Mouse (Mus musculus) thymus, postnatal 36 days (tissue): ENCODE measurements around the gene Pxdn.

Source experiments
- DNase-seq, 2 experiments: peaks; one replicate each; pipeline ENCODE4 v3.0.0; 2022; ENCODE audit warnings: mixed read lengths in 2 of 2

Pxdn gene

GRCm38 (mm10) chr12:29954464-29954863, 17.1 kb downstream of the Pxdn start:
- no peak for DNase-seq

DNA sequence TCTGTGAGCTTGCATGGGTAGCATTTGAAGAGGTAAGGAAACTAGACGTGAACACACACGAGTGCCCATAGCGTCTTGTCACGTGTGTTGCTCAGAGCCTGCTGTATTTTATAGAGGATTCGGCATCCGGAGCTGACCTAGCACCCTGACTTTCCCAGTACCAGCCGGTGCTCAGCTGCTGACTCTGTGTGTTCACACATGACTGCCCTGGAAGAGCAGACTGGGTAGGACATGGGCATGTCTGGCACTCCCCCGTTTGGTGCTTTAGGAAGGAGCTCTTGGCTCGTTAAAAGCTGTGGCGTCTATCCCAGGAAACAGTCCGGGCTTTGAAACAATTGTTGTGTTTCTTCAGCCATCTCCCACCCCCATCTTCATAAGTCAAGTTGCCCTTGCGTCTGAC, 19.6 kb downstream of the Pxdn start:
- DNase-seq = no peak

DNA sequence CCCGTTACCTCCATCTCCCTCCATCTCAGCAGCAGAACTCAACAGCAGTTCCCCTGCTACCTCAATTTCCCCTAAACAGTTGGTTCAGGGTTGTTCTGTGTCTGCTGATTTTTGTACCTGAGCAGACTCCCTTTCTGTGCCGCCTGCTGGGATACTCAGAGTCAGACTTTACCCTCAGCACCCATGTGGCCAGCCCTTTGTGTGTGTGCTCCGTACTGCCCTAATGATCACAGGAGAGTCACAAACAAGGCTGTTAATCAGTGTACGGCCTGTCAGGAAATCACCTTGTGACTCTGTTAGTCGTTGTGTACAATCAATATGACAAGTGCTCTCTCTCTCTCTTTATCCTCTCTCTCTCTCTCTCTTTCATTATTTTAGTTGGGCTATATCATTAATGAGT, 21.2 kb downstream of the Pxdn start:
- DNase-seq = no peak

DNA sequence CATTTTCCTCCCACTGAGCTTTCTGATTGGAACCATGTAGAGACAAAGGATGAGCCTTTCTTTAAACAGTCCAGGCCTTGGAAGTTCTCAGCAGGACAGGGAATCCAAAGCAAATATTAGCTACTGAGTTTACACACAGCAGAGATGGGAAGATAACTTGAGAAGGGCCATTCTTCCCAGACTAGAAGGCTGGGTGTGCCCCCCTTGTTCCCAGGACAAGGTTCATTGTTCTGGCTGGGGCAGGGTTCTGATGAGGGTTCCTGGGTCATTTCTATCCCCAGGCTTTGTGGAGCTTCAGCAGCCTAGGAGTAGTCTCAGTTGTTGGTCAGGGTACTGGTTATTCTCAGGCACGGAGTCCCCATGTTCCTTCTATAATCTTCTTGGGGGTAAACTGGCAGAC, 23.6 kb downstream of the Pxdn start:
- no peak for DNase-seq

DNA sequence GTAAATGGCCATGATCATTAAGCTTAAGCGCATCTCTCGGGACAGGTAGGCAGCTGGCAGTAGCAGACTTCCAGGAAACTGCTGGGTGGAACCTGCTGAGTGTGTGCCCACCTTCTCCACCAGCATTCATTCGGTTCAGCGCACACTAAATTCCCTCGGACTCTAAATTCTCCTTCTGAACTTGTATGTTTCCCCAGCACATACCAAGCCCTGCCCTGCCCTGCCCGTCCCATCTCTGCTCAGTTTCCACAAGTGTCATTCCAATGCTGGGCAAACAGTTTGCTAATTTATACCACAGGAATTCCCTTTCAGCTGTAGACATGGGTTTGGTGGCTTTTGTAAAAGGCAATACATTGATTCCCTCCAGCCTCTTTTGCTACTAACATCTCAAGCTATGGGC, 27.6 kb downstream of the Pxdn start:
- DNase-seq = no peak

DNA sequence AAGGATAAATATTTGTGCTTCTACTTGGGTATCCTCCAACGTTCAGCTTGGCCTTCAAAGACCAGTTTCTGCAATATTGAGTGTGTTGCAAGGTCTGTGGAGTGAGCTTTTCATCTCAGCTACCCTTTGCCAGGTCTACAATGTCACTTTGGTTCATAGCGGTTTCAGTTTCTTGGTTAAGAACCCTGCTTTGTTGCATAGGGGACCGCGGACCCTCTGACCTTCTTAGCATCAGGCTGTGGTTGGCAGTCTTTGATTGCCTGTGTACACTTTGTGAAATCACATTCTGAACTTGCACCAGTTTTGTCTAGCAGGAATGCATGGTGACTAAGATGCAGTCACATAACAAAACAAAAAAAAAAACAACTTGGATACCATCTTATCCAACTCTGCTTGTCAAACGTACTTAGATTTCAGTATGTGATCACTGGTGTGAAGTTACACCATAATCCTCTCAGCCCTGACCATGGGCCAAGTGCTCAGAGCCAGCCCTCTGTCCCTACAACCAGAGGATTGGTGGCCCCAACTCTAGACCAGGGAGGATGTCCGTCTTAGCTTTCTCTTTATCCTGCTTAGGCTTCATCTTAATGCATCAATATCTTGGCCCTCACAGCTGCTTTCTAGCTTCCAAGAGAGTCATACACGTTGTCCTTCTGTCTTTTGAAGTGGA, 34.5 kb downstream of the Pxdn start:
- DNase-seq = no peak

GRCm38 (mm10) chr12:29972533-29972932, 35.1 kb downstream of the Pxdn start:
- no peak for DNase-seq

GRCm38 (mm10) chr12:29980076-29980475, 42.7 kb downstream of the Pxdn start:
- no peak for DNase-seq

DNA sequence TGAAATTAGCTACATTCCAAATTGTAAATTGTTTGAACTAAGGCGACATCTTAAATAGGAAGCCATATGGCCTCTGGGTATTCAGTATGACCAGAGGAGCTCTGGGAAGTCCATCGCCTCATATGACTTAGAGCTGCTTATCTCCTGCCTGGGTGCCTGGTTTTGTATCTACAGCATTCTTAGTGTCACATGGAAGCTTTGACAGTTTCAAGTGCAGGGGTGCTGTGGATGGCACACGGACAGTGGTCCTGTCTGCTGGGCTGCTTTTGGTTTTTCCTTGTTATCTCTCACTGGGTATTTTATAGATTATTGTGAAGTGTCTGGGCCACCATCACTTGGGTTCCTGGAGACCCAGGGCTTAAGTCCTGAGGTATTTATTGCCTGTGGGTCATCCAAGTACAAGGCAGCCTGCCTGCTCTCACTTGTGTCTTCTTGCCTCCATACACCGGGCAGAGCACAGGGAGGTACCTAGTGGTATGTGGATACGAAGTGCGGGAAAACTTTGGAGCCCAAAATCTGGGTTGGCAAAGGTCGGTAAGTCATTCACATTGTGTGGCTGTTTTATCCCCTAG, 44.4 kb downstream of the Pxdn start:
- no peak for DNase-seq

- DNase-seq = no peak
Observed at GRCm38 (mm10) chr12:29983190-29983589, 45.8 kb downstream of the Pxdn start.

GRCm38 (mm10) chr12:29985126-29985525, 47.7 kb downstream of the Pxdn start:
- DNase-seq = no peak

GRCm38 (mm10) chr12:29986241-29986640, 48.8 kb downstream of the Pxdn start:
- DNase-seq = no peak

- DNase-seq = no peak
Observed at GRCm38 (mm10) chr12:29998895-29999294, 61.5 kb downstream of the Pxdn start.

- DNase-seq = no peak
Observed at GRCm38 (mm10) chr12:30001951-30002350, 64.5 kb downstream of the Pxdn start.

GRCm38 (mm10) chr12:30003680-30004364, 66.4 kb downstream of the Pxdn start:
- no peak for DNase-seq

DNA sequence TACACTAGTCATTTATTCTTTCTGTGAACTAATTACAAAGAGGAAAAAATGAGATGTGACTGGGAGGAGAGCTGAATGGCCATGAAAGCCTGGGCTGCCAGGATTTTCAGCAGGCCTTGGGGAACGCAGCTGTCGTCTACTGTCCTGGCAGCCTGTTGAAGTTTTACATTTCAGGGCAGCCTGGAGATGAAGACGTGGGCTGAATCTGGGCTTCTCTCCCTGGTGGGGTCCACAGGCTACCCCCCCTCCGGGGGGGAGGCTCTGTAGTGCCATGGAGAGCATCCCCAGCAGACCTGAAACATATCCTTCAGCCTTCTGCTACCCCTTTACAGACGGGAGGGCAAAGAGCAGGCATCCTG, 66.9 kb downstream of the Pxdn start:
- no peak for DNase-seq

DNA sequence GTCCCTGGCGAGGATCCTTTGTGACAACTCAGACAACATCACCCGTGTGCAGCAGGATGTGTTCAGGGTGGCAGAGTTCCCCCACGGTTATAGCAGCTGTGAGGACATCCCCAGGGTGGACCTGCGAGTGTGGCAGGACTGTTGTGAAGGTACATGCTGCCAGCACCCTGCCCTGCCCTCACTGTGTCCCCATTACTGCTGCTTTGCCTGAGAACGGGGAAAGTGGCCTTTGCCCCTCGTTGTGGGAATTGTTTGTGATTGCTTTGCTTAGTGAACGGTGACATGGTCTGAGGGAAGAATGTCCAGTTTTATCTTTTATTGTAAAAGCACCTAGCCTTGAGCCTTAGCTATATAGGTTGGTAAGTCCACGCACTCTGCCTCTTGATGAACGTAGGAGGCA, 69.2 kb downstream of the Pxdn start:
- DNase-seq = no peak

GRCm38 (mm10) chr12:30008741-30009140, 71.3 kb downstream of the Pxdn start:
- no peak for DNase-seq

DNA sequence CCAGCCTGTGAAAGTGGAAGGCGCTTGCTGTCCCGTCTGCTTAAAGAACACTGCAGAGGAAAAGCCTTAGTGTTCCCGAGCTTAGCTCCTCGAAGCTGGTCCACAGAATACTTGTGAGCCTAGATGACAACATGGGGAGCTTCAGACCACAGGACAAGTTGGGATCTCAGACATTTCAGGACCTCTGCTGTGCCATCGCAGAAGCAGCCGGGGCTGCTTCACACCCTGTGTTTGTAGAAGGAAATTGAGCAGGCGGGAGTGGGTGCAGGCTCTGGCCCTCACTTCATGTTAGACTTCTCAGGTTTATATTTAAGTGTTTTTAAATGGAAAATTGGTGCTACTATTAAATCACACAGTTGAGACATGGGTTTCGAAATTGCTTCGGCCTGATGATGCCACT, 78.1 kb downstream of the Pxdn start:
- no peak for DNase-seq

- no peak for DNase-seq
Observed at GRCm38 (mm10) chr12:30017131-30017530, 79.7 kb downstream of the Pxdn start.

- no peak for DNase-seq
Observed at GRCm38 (mm10) chr12:30020447-30020846, 83.0 kb downstream of the Pxdn start.

GRCm38 (mm10) chr12:30023491-30023890, 86.1 kb downstream of the Pxdn start:
- DNase-seq = no peak

- no peak for DNase-seq
Observed at GRCm38 (mm10) chr12:30024264-30024825, 86.9 kb downstream of the Pxdn start.

GRCm38 (mm10) chr12:30027721-30028340, 90.4 kb downstream of the Pxdn start:
- DNase-seq = no peak
